21 mouse cellular contexts compared by ENCODE assay signal in the genomic region with DNA sequence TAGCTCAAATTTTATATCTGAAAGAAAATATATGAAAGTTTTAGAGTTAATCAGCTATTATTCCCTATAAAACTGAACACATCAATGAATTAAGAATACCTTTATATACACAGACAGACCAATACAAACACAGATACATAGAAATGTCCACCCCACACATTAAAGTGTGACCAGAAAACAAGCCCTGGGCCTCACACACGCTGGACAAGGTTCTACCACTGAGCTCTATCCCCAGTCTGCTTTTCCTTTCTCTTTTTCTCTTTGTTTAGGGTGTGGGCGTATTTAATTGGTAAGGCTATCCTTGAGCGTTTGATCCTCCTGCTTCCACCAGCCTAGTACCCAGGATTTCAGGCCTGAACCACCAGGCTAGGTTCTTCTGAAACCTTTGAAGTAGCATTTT. TPM values are rescaled to one million over a fixed set of nuclear protein-coding genes. Genes with fewer than 3 reads are reported as not detected.
A peak's percentile ranks its signal among the peaks of the same experiment; 100 is the strongest.
DNase-seq lines count a peak whose midpoint lies in the region; ATAC-seq and TF ChIP-seq lines count a peak whose summit lies in the region.
"Had no signal": no experiment of that assay in that cellular context is flagged by ENCODE, and none has a peak within 500 bp of the region (broad histone marks: within the 10 kb centered on the region; RNA-seq: fewer than 3 reads in every experiment).

No protein-coding gene starts in this region.

- no peak overlapping the region for H3K9ac ChIP-seq in embryonic facial prominence, embryonic 11.5 days (replicated peaks; ENCODE audit: low read length)
- no peak overlapping the region for H3K9ac ChIP-seq in midbrain, embryonic 11.5 days (ENCODE audit: low read length)
- no peak overlapping the region for H3K9ac ChIP-seq in midbrain, embryonic 15.5 days
- H3K9ac ChIP-seq: embryonic facial prominence, embryonic 13.5 days; forebrain, embryonic 15.5 days; heart, embryonic 15.5 days; hindbrain, embryonic 15.5 days had no signal

- TF ChIP-seq CTCF in brain, embryonic 14.5 days (IDR thresholded peaks at IDR 0.05; ENCODE audit: borderline replicate concordance, extremely low read depth, insufficient read depth, insufficient read length), result no peak

- H3K9me3 ChIP-seq in embryonic facial prominence, embryonic 11.5 days (replicated peaks; ENCODE audit: control insufficient read depth, low read length), result no peaks in the 10 kb centered on the region
- no peaks in the 10 kb centered on the region for H3K9me3 ChIP-seq in embryonic facial prominence, embryonic 10.5 days
- no peaks in the 10 kb centered on the region for H3K9me3 ChIP-seq in midbrain, embryonic 11.5 days (ENCODE audit: control insufficient read depth, low read length)
- H3K9me3 ChIP-seq in midbrain, embryonic 15.5 days, result no peaks in the 10 kb centered on the region
- H3K9me3 ChIP-seq: embryonic facial prominence, embryonic 13.5 days; forebrain, embryonic 15.5 days; heart, embryonic 15.5 days; hindbrain, embryonic 15.5 days had no signal

- no peak for TF ChIP-seq POLR2A in brain, embryonic 14.5 days (IDR thresholded peaks at IDR 0.05; ENCODE audit: borderline replicate concordance, extremely low read depth, insufficient read depth, insufficient read length, poor library complexity, severe bottlenecking)

- H3K36me3 ChIP-seq in embryonic facial prominence, embryonic 11.5 days (replicated peaks; ENCODE audit: control insufficient read depth, insufficient read depth, low read depth, low read length), result no peaks in the 10 kb centered on the region
- no peaks in the 10 kb centered on the region for H3K36me3 ChIP-seq in embryonic facial prominence, embryonic 10.5 days (replicated peaks)
- H3K36me3 ChIP-seq in midbrain, embryonic 11.5 days (ENCODE audit: control insufficient read depth, insufficient read depth, low read length), result no peaks in the 10 kb centered on the region
- no peaks in the 10 kb centered on the region for H3K36me3 ChIP-seq in midbrain, embryonic 15.5 days (replicated peaks)
- H3K36me3 ChIP-seq: embryonic facial prominence, embryonic 13.5 days; forebrain, embryonic 15.5 days; heart, embryonic 15.5 days; hindbrain, embryonic 15.5 days had no signal

- H3K4me3 ChIP-seq in embryonic facial prominence, embryonic 11.5 days (ENCODE audit: low read depth, low read length), result no peak overlapping the region
- H3K4me3 ChIP-seq in embryonic facial prominence, embryonic 10.5 days, result no peak overlapping the region
- no peak overlapping the region for H3K4me3 ChIP-seq in midbrain, embryonic 11.5 days (ENCODE audit: low read depth, low read length)
- H3K4me3 ChIP-seq in midbrain, embryonic 15.5 days, result no peak overlapping the region
- H3K4me3 ChIP-seq: embryonic facial prominence, embryonic 13.5 days; forebrain, embryonic 15.5 days; heart, adult 2 months; heart, embryonic 15.5 days; hindbrain, embryonic 15.5 days had no signal

- no peaks in the 10 kb centered on the region for H3K4me1 ChIP-seq in embryonic facial prominence, embryonic 11.5 days (ENCODE audit: control insufficient read depth, insufficient read depth, low read length)
- H3K4me1 ChIP-seq in embryonic facial prominence, embryonic 10.5 days, result no peaks in the 10 kb centered on the region
- no peaks in the 10 kb centered on the region for H3K4me1 ChIP-seq in midbrain, embryonic 11.5 days (ENCODE audit: control insufficient read depth, insufficient read depth, low read length)
- no peaks in the 10 kb centered on the region for H3K4me1 ChIP-seq in midbrain, embryonic 15.5 days
- H3K4me1 ChIP-seq: embryonic facial prominence, embryonic 13.5 days; forebrain, embryonic 15.5 days; heart, embryonic 15.5 days; hindbrain, embryonic 15.5 days had no signal

- H3K27ac ChIP-seq in embryonic facial prominence, embryonic 11.5 days (replicated peaks; ENCODE audit: low read depth, low read length), result no peak overlapping the region
- H3K27ac ChIP-seq in embryonic facial prominence, embryonic 10.5 days (replicated peaks), result no peak overlapping the region
- H3K27ac ChIP-seq in midbrain, embryonic 11.5 days (ENCODE audit: low read depth, low read length), result no peak overlapping the region
- no peak overlapping the region for H3K27ac ChIP-seq in midbrain, embryonic 15.5 days
- H3K27ac ChIP-seq: embryonic facial prominence, embryonic 13.5 days; forebrain, embryonic 15.5 days; heart, adult 2 months; heart, embryonic 15.5 days; hindbrain, embryonic 15.5 days had no signal

- peak; percentile 7 for DNase-seq in embryonic facial prominence, embryonic 11.5 days (ENCODE audit: low spot score)
- no peak for DNase-seq in embryonic facial prominence, embryonic 10.5 days (ENCODE audit: low spot score)
- no peak for DNase-seq in midbrain, embryonic 11.5 days (ENCODE audit: low spot score, missing footprints)
- peak; percentile 47 for DNase-seq in 416B (ENCODE audit: low read depth)
- DNase-seq in brain, embryonic 14.5 days (ENCODE audit: low read depth), result peak; percentile 28
- no peak for DNase-seq in gastrocnemius, postnatal 36 days
- DNase-seq: adrenal gland, adult 8-10 months; adrenal gland, postnatal 36 days; cerebellum, adult 11 months; cerebellum, adult 8-10 months; cerebellum, postnatal 14 days; gastrocnemius, postnatal 10 days; heart, adult 2 months; heart, postnatal 14 days had no signal

- ATAC-seq in embryonic facial prominence, embryonic 11.5 days (replicated peaks; ENCODE audit: insufficient number of reproducible peaks, low FRiP score, low TSS enrichment, low read depth), result no peak
- peak; percentile 61; the same call in 1 of the 2 replicates for ATAC-seq in midbrain, embryonic 11.5 days (ENCODE audit: low FRiP score)
- ATAC-seq in midbrain, embryonic 15.5 days (replicated peaks), result no peak
- ATAC-seq: forebrain, embryonic 15.5 days; intestine, embryonic 16.5 days had no signal

- no peaks in the 10 kb centered on the region for H3K27me3 ChIP-seq in embryonic facial prominence, embryonic 11.5 days (ENCODE audit: control insufficient read depth, insufficient read depth, low read length)
- no peaks in the 10 kb centered on the region for H3K27me3 ChIP-seq in embryonic facial prominence, embryonic 10.5 days (replicated peaks; ENCODE audit: low read depth, poor library complexity, severe bottlenecking)
- H3K27me3 ChIP-seq in midbrain, embryonic 11.5 days (ENCODE audit: control insufficient read depth, insufficient read depth, low read length), result no peaks in the 10 kb centered on the region
- H3K27me3 ChIP-seq in midbrain, embryonic 15.5 days (replicated peaks), result no peaks in the 10 kb centered on the region
- H3K27me3 ChIP-seq: embryonic facial prominence, embryonic 13.5 days; forebrain, embryonic 15.5 days; heart, embryonic 15.5 days; hindbrain, embryonic 15.5 days had no signal

- WGBS in embryonic facial prominence, embryonic 11.5 days, result 46% methylated on average over 3 of the region's 3 CpGs
- 48% methylated on average over 3 of the region's 3 CpGs for WGBS in embryonic facial prominence, embryonic 10.5 days
- WGBS in midbrain, embryonic 11.5 days, result 26% methylated on average over 3 of the region's 3 CpGs
- 33% methylated on average over 3 of the region's 3 CpGs for WGBS in midbrain, embryonic 15.5 days

- no peak overlapping the region for H3K4me2 ChIP-seq in embryonic facial prominence, embryonic 11.5 days (ENCODE audit: low read depth, low read length)
- no peak overlapping the region for H3K4me2 ChIP-seq in midbrain, embryonic 11.5 days
- no peak overlapping the region for H3K4me2 ChIP-seq in midbrain, embryonic 15.5 days
- H3K4me2 ChIP-seq: embryonic facial prominence, embryonic 13.5 days; forebrain, embryonic 15.5 days; heart, embryonic 11.5 days; heart, embryonic 15.5 days; hindbrain, embryonic 15.5 days had no signal

- intact Hi-C loops in gastrocnemius, postnatal 36 days (cut with DNase I), result no loop called here

RNA-seq across cellular contexts. Expression of a gene that starts 28.2 kb away (rescaled TPM):
- 8.8 and 9.3 TPM in 2 replicates for polyA plus RNA-seq in embryonic facial prominence, embryonic 11.5 days (2014; fragmentation: Nextera tagmentation; extraction: Ambion mirVana)
- polyA plus RNA-seq in embryonic facial prominence, embryonic 10.5 days (2016; fragmentation: Nextera tagmentation; extraction: Ambion mirVana), result 11.0 and 11.8 TPM in 2 replicates
- 9.4 and 9.9 TPM in 2 replicates for polyA plus RNA-seq in midbrain, embryonic 11.5 days (2014; fragmentation: Nextera tagmentation; extraction: Ambion mirVana)
- polyA plus RNA-seq in midbrain, embryonic 15.5 days (2015; fragmentation: Nextera tagmentation; extraction: Ambion mirVana), result 7.5 and 8.6 TPM in 2 replicates
- polyA plus RNA-seq in brain, embryonic 14.5 days (2012; rRNA removed), result 8.3 and 11.0 TPM in 2 replicates
- total RNA-seq in gastrocnemius, postnatal 36 days (2021), result 1 to 10 TPM; 6.7 to 7.4 TPM

Comparison
In these comparisons a context has a peak if more than half of its experiments do, and no peak if none do; other contexts are left out.
1. DNase-seq: peak in embryonic facial prominence, embryonic 11.5 days (single experiment), 416B (single experiment) and brain, embryonic 14.5 days (single experiment); none in embryonic facial prominence, embryonic 10.5 days (single experiment), midbrain, embryonic 11.5 days (single experiment) and gastrocnemius, postnatal 36 days (0 of 2).